Mouse (Mus musculus) thymus, adult 2 months (tissue): ENCODE results near the gene Ptcd1.

ENCODE experiments used
- CTCF ChIP-seq: fragments of 200-500 bp; IDR thresholded peaks from 2 replicates; pipeline ENCODE4 v1.5.1; 2012; ENCODE audit warnings: mild to moderate bottlenecking, control low read depth, low read length, moderate library complexity, borderline replicate concordance; ENCODE audit not compliant: control insufficient read depth, poor library complexity, insufficient read depth; ENCODE audit errors: extremely low read depth
- POLR2A ChIP-seq: fragments of 200-500 bp; IDR thresholded peaks from 2 replicates; pipeline ENCODE4 v1.6.1; 2012; ENCODE audit warnings: mild to moderate bottlenecking, low read length, control low read depth, moderate library complexity; ENCODE audit not compliant: control insufficient read depth, poor library complexity, insufficient read depth; ENCODE audit errors: extremely low read depth

- TF ChIP-seq POLR2A = no peak
- no peak for TF ChIP-seq CTCF
Observed at GRCm38 (mm10) chr5:145112566-145112965, 54.3 kb downstream of the Ptcd1 start.
